Mouse (Mus musculus) hindbrain, embryonic 11.5 days (tissue): ENCODE data around the gene Gpatch2. TPM values are rescaled to one million over a fixed set of nuclear protein-coding genes. Genes with fewer than 3 reads are reported as not detected.

Source experiments
- ATAC-seq: fragments of 200-750 bp; cut with Nextera tagmentation; 2 replicates; pipeline ENCODE4 v1.8.0; 2017; ENCODE audit warnings: mild to moderate bottlenecking, moderate TSS enrichment, moderate library complexity; ENCODE audit not compliant: low FRiP score
- DNase-seq: peaks from one replicate; pipeline ENCODE4 v3.0.0-alpha.2; 2015; ENCODE audit warnings: low spot score
- H3K27ac ChIP-seq: fragments of 300-500 bp; sonication (generic); 2 replicates; pipeline ENCODE4 v1.5.1; 2014; ENCODE audit warnings: mild to moderate bottlenecking, low read depth, low read length
- H3K27me3 ChIP-seq: fragments of 300-500 bp; sonication (generic); 2 replicates; pipeline ENCODE4 v1.6.1; 2014; ENCODE audit warnings: mild to moderate bottlenecking, low read length, moderate library complexity, mixed read lengths; ENCODE audit not compliant: control insufficient read depth, insufficient read depth
- H3K36me3 ChIP-seq: fragments of 300-500 bp; sonication (generic); 2 replicates; pipeline ENCODE4 v1.6.1; 2014; ENCODE audit warnings: mild to moderate bottlenecking, low read length, moderate library complexity, mixed read lengths; ENCODE audit not compliant: control insufficient read depth, insufficient read depth
- H3K4me1 ChIP-seq: fragments of 300-500 bp; sonication (generic); replicated peaks from 2 replicates; pipeline ENCODE4 v1.6.1; 2014; ENCODE audit warnings: low read length, mixed read lengths; ENCODE audit not compliant: control insufficient read depth, insufficient read depth
- H3K4me2 ChIP-seq: fragments of 300-500 bp; sonication (generic); replicated peaks from 2 replicates; pipeline ENCODE4 v1.6.1; 2014; ENCODE audit warnings: mild to moderate bottlenecking, low read depth, low read length
- H3K4me3 ChIP-seq: fragments of 300-500 bp; sonication (generic); 2 replicates; pipeline ENCODE4 v1.5.1; 2014; ENCODE audit warnings: low read depth, low read length
- H3K9ac ChIP-seq: fragments of 300-500 bp; sonication (generic); 2 replicates; pipeline ENCODE4 v1.6.1; 2014; ENCODE audit warnings: low read depth, low read length
- H3K9me3 ChIP-seq: fragments of 300-500 bp; sonication (generic); 2 replicates; pipeline ENCODE4 v1.6.1; 2016; ENCODE audit warnings: low read length; ENCODE audit not compliant: control insufficient read depth
- WGBS: fragments of 180-500 bp; shearing (Covaris S2); extraction: QIAGEN DNeasy Blood & Tissue Kit; methylation state at CpG from one replicate; pipeline ENCODE4 v1.1.7; 2014; 5-methylcytosine and 5-hydroxymethylcytosine counted together
- polyA plus RNA-seq: library from polyadenylated mRNA; unstranded; fragments of >200 nt; fragmentation: Nextera tagmentation; extraction: Ambion mirVana; gene quantifications from 2 replicates; pipeline ENCODE4 v1.2.1, GENCODE M21; 2014

The Gpatch2 gene
- polyA plus RNA-seq, 1 experiment from 2014 or later, result 30.8 TPM

DNA sequence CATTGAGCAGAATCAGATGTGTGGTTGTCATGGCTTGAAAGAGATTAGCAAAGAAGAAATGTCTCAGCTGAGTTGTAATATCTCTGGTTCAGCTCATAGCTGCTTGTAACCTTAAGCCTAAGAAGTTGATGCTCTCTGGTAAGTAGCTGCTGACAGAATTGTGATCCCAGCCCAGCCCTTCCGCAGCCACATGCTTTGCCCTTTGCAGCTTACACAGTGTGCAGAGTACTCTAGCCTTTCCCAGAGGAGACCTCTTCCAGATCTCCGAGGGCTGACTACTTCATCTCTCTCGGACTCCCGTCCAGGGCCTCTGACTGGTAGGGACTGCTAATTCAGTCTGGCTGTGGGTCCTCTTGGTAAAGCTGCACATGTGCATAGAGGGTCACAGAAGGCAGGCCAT lies 92.0 kb downstream of the Gpatch2 start:
- Histone ChIP-seq H3K4me1 (no peaks in the 10 kb centered on the region), H3K27me3 (no peaks in the 10 kb centered on the region), H3K9ac (no peak overlapping the region), H3K4me2 (no peak overlapping the region), H3K4me3 (no peak overlapping the region), H3K36me3 (no peaks in the 10 kb centered on the region), H3K9me3 (no peaks in the 10 kb centered on the region), H3K27ac (no peak overlapping the region)
- ATAC-seq (no peak), DNase-seq (no peak)
- 81% methylated on average over 4 of the region's 4 CpGs for WGBS

DNA sequence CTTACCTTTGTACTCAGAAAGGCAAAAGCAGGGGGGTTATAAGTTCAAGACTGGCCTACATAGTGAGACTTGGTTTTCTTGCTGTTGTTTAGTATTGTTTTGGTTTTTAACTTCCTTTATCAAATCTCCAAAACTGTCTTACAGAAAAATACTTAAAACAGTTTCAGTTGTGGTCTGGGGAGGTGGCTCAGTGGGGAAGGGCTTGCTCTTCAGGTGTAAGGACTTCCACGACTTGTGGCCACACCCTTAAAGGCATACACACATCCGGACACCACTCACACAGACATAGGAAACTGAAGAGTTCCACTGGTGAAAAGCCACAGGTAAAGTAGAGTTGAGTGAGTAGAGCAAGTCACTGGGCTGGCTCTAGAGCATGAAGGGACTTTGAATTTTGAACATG lies 93.2 kb downstream of the Gpatch2 start:
- Histone ChIP-seq H3K9me3 (no peaks in the 10 kb centered on the region), H3K27me3 (no peaks in the 10 kb centered on the region), H3K4me3 (no peak overlapping the region), H3K9ac (no peak overlapping the region), H3K36me3 (no peaks in the 10 kb centered on the region), H3K4me1 (no peaks in the 10 kb centered on the region), H3K4me2 (no peak overlapping the region), H3K27ac (no peak overlapping the region)
- ATAC-seq, result no peak
- no peak for DNase-seq
- 85% methylated on average over 2 of the region's 2 CpGs for WGBS

DNA sequence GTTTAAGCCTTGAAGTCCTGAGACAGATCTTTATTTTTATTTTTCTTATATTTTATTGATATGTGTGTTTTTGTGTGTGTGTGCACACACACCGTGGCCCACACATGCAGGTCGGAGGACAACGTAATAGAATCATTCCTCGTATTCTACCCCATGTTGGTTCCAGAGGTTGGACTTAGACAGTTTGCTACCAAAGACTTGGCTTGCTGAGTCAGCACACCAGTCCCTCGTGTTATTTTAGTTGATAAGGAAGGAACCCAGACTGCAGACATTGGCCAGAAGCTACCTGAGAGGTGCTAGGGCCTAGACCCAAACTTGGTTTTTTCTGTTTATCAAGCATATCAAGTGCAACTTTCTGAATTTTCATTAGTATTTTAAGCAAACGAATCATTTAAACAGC lies 95.8 kb downstream of the Gpatch2 start:
- no peak for ATAC-seq
- 84% methylated on average over 6 of the region's 6 CpGs for WGBS
- no peak for DNase-seq
- Histone ChIP-seq H3K9ac (no peak overlapping the region), H3K4me2 (no peak overlapping the region), H3K4me1 (no peaks in the 10 kb centered on the region), H3K4me3 (no peak overlapping the region), H3K36me3 (no peaks in the 10 kb centered on the region), H3K27ac (no peak overlapping the region), H3K9me3 (no peaks in the 10 kb centered on the region), H3K27me3 (no peaks in the 10 kb centered on the region)

DNA sequence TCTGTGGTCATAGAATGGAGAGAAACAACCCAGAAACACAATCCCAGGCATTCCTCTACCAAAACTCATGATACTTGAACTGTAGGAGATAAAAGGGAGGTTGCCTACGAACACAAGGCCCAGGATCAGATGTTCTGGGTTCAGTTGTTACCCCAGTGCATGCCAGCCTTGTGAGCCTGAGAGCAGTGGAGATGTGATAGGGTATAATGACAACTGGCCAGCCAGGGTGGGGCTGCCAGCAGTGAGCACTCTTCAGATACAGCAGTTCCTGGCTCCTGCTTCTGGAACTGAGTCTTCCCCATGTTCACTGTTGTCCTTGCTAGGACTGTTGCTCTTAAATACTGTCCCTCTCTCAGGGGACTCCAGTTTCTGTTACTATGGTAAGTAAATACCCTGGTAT lies 98.0 kb downstream of the Gpatch2 start:
- Histone ChIP-seq H3K27ac (no peak overlapping the region), H3K36me3 (no peaks in the 10 kb centered on the region), H3K9me3 (no peaks in the 10 kb centered on the region), H3K4me2 (no peak overlapping the region), H3K27me3 (no peaks in the 10 kb centered on the region), H3K9ac (no peak overlapping the region), H3K4me3 (no peak overlapping the region), H3K4me1 (no peaks in the 10 kb centered on the region)
- no peak for DNase-seq
- 100% methylated on average over 1 of the region's 1 CpGs for WGBS
- no peak for ATAC-seq

DNA sequence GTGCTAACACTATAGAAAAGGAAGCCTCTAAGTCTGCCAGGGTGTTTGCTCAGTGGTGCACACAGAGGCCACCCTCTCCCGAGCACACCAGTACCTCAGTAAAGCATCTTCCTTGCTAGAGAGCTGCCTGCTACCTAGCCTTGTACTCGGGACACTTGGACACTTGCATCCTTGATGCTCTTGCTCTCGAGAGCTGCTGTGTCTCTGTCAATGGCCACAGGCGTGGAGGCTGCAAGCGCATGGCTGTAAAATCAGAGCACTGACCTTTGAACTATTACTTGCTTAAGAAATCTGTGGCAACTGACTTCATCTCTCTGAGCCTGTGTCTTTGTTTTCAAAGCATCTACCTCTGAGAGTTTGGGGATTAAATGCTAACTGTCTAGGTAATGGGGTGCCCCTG lies 98.5 kb downstream of the Gpatch2 start:
- H3K9ac ChIP-seq, result no peak overlapping the region
- 77% methylated on average over 5 of the region's 5 CpGs for WGBS
- ATAC-seq (no peak), DNase-seq (no peak)
- H3K4me1 ChIP-seq, result no peaks in the 10 kb centered on the region
- no peaks in the 10 kb centered on the region for H3K9me3 ChIP-seq
- no peak overlapping the region for H3K27ac ChIP-seq
- no peaks in the 10 kb centered on the region for H3K36me3 ChIP-seq
- H3K4me2 ChIP-seq, result no peak overlapping the region
- H3K4me3 ChIP-seq, result no peak overlapping the region
- H3K27me3 ChIP-seq, result no peaks in the 10 kb centered on the region

DNA sequence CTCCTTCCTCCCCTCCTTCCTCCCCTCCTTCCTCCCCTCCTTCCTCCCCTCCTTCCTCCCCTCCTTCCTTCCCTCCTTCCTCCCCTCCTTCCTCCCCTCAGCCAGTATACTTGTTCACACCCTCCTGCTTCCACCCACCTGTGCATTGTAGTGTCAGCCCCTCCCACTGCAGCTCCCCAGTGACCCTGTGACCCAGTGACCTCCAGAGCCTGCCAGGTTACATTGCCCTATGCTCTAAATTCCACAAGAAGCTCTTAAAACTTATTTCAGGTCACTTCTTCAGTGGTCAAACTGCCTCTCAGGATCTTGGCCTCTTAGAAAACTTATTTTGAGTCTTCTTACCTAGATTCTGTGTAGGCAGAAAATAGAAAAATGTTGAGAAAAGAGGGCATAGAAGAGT lies 99.2 kb downstream of the Gpatch2 start:
- no peaks in the 10 kb centered on the region for H3K4me1 ChIP-seq
- H3K4me2 ChIP-seq, result no peak overlapping the region
- no peaks in the 10 kb centered on the region for H3K36me3 ChIP-seq
- no peak overlapping the region for H3K27ac ChIP-seq
- no peaks in the 10 kb centered on the region for H3K27me3 ChIP-seq
- DNase-seq, result no peak
- no peaks in the 10 kb centered on the region for H3K9me3 ChIP-seq
- H3K4me3 ChIP-seq, result no peak overlapping the region
- ATAC-seq, result no peak
- no peak overlapping the region for H3K9ac ChIP-seq

DNA sequence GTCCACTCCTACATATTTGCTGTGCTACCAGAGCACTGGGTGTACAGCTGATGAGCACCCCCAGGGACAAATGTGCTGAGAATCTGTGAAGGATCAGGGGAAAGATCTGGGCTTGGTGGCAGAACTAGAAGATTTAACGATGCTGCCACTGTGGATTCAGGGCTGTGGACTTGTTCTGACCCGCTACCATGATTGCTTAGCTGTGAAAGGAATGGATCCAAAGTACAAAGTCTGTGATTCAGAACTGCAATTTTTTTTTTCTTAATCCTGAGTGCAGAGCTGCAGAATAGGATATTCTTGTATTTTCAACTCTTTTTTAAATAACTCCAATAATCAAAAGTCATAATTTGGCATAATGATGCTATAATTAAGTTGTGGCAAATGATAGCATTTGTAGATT lies 100.5 kb downstream of the Gpatch2 start:
- H3K27ac ChIP-seq, result no peak overlapping the region
- H3K36me3 ChIP-seq, result no peaks in the 10 kb centered on the region
- 98% methylated on average over 2 of the region's 2 CpGs for WGBS
- H3K4me3 ChIP-seq, result no peak overlapping the region
- no peaks in the 10 kb centered on the region for H3K27me3 ChIP-seq
- H3K9me3 ChIP-seq, result no peaks in the 10 kb centered on the region
- no peaks in the 10 kb centered on the region for H3K4me1 ChIP-seq
- no peak overlapping the region for H3K9ac ChIP-seq
- H3K4me2 ChIP-seq, result no peak overlapping the region
- ATAC-seq, result no peak
- no peak for DNase-seq

DNA sequence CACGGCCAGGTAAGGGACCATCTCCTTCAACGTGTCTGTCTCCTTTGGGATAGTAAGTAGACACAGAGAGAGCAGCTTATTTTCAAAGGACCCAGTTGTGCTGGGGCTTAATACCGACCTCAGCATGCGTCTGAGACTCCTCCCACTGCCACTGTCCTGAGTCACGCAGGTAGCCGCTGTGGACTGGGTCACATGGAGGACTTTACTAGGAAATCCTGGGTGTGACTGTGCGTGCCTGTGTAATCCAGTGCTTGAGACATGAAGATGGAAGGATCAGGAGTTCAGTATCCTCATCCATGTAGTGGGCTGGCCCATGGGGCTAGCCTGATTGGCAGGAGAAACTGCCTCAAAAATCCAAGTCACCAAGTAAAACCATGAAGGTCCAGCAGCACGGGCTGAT lies 101.2 kb downstream of the Gpatch2 start:
- H3K36me3 ChIP-seq, result no peaks in the 10 kb centered on the region
- no peak overlapping the region for H3K4me2 ChIP-seq
- no peak for ATAC-seq
- H3K9me3 ChIP-seq, result no peaks in the 10 kb centered on the region
- H3K27me3 ChIP-seq, result no peaks in the 10 kb centered on the region
- no peak overlapping the region for H3K9ac ChIP-seq
- no peak overlapping the region for H3K27ac ChIP-seq
- 87% methylated on average over 8 of the region's 8 CpGs for WGBS
- H3K4me1 ChIP-seq, result no peaks in the 10 kb centered on the region
- no peak overlapping the region for H3K4me3 ChIP-seq
- DNase-seq, result no peak

DNA sequence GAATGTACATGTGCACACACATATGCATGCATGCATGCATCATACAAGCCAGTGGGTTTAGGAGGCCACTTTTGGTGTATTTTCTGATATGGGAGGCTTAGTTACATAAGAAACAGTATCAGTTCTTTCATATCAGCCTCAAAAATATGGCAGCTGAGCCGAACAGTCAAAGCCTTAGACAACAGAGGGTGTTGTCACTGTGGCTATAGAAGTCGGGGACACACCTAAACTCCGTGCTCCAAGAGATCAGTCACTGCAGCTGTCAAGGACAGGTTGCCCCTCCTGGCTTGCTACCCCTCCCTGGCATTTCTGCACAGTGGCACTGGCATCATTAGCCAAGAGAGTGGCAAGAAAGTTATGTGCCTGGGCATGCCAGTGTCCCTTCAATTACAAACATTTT lies 106.5 kb downstream of the Gpatch2 start:
- Histone ChIP-seq H3K36me3 (no peaks in the 10 kb centered on the region), H3K9me3 (no peaks in the 10 kb centered on the region), H3K4me1 (no peaks in the 10 kb centered on the region), H3K4me3 (no peak overlapping the region), H3K4me2 (no peak overlapping the region), H3K9ac (no peak overlapping the region), H3K27me3 (no peaks in the 10 kb centered on the region), H3K27ac (no peak overlapping the region)
- ATAC-seq (no peak), DNase-seq (no peak)
- WGBS, result 90% methylated on average over 3 of the region's 3 CpGs
